Mouse (Mus musculus): ENCODE measurements around the gene Atp6v0e2. TPM values are rescaled to one million over a fixed set of nuclear protein-coding genes. Genes with fewer than 3 reads are reported as not detected.

Atp6v0e2 gene
- total and polyA plus RNA-seq, 2 experiments from 2014 or later, result 10.5 to 13.0 TPM

GRCm38 (mm10) chr6:48578736-48579135, 41.3 kb downstream of the Atp6v0e2 start:
- WGBS, result 58% methylated on average over 5 of the region's 5 CpGs
- H3K27me3 ChIP-seq (ENCODE audit: control insufficient read depth, insufficient read depth, low read length), result no peaks in the 10 kb centered on the region
- DNase-seq (ENCODE audit: low spot score), result no peak
- H3K4me3 ChIP-seq (ENCODE audit: low read depth, low read length), result no peak overlapping the region
- no peaks in the 10 kb centered on the region for H3K36me3 ChIP-seq (replicated peaks; ENCODE audit: control insufficient read depth, insufficient read depth, low read length)
- no peaks in the 10 kb centered on the region for H3K9me3 ChIP-seq (replicated peaks; ENCODE audit: control insufficient read depth, low read length)
- H3K4me2 ChIP-seq (ENCODE audit: low read depth, low read length), result no peak overlapping the region
- peaks cover 26% of the 10 kb centered on the region for H3K4me1 ChIP-seq (ENCODE audit: control insufficient read depth, insufficient read depth)
- no peak for ATAC-seq (ENCODE audit: insufficient read depth, low read depth)
- TF ChIP-seq CTCF (IDR thresholded peaks at IDR 0.05; ENCODE audit: low read depth) (no peak), EP300 (IDR thresholded peaks at IDR 0.05; ENCODE audit: low read depth) (no peak)
- peak overlapping the region; percentile 79 for H3K27ac ChIP-seq (ENCODE audit: low read depth)
- H3K9ac ChIP-seq (replicated peaks; ENCODE audit: low read depth, low read length), result no peak overlapping the region

GRCm38 (mm10) chr6:48579215-48579648, 41.8 kb downstream of the Atp6v0e2 start:
- Histone ChIP-seq H3K4me1 (ENCODE audit: control insufficient read depth, insufficient read depth) (peaks cover 26% of the 10 kb centered on the region), H3K4me2 (ENCODE audit: low read depth, low read length) (peak overlapping the region; percentile 44), H3K27me3 (ENCODE audit: control insufficient read depth, insufficient read depth, low read length) (no peaks in the 10 kb centered on the region), H3K9ac (replicated peaks; ENCODE audit: low read depth, low read length) (no peak overlapping the region; the same call in 1 of the 2 replicates), H3K9me3 (replicated peaks; ENCODE audit: control insufficient read depth, low read length) (no peaks in the 10 kb centered on the region), H3K36me3 (replicated peaks; ENCODE audit: control insufficient read depth, insufficient read depth, low read length) (no peaks in the 10 kb centered on the region), H3K4me3 (ENCODE audit: low read depth, low read length) (no peak overlapping the region), H3K27ac (ENCODE audit: low read depth) (peak overlapping the region; percentile 79)
- WGBS, result 7% methylated on average over 5 of the region's 5 CpGs
- DNase-seq (ENCODE audit: low spot score), result peak; percentile 52
- ATAC-seq (ENCODE audit: insufficient read depth, low read depth), result peak; percentile 64; the same call in 1 of the 2 replicates
- TF ChIP-seq CTCF (IDR thresholded peaks at IDR 0.05; ENCODE audit: low read depth), result no peak
- TF ChIP-seq EP300 (IDR thresholded peaks at IDR 0.05; ENCODE audit: low read depth), result no peak

GRCm38 (mm10) chr6:48581257-48581656, 43.8 kb downstream of the Atp6v0e2 start:
- Histone ChIP-seq H3K27ac (ENCODE audit: low read depth) (peak overlapping the region; percentile 40), H3K4me2 (ENCODE audit: low read depth, low read length) (no peak overlapping the region), H3K4me3 (ENCODE audit: low read depth, low read length) (no peak overlapping the region), H3K9ac (replicated peaks; ENCODE audit: low read depth, low read length) (no peak overlapping the region), H3K9me3 (replicated peaks; ENCODE audit: control insufficient read depth, low read length) (no peaks in the 10 kb centered on the region), H3K27me3 (ENCODE audit: control insufficient read depth, insufficient read depth, low read length) (no peaks in the 10 kb centered on the region), H3K4me1 (ENCODE audit: control insufficient read depth, insufficient read depth) (peaks cover 26% of the 10 kb centered on the region), H3K36me3 (replicated peaks; ENCODE audit: control insufficient read depth, insufficient read depth, low read length) (no peaks in the 10 kb centered on the region)
- ATAC-seq (ENCODE audit: insufficient read depth, low read depth) (no peak), DNase-seq (ENCODE audit: low spot score) (no peak)
- no peak for TF ChIP-seq EP300 (IDR thresholded peaks at IDR 0.05; ENCODE audit: low read depth)
- no peak for TF ChIP-seq CTCF (IDR thresholded peaks at IDR 0.05; ENCODE audit: low read depth)
- WGBS, result 13% methylated on average over 3 of the region's 3 CpGs

- no peaks in the 10 kb centered on the region for H3K27me3 ChIP-seq (ENCODE audit: control insufficient read depth, insufficient read depth, low read length)
- peak; percentile 69 for TF ChIP-seq CTCF (IDR thresholded peaks at IDR 0.05; ENCODE audit: low read depth)
- no peak for TF ChIP-seq EP300 (IDR thresholded peaks at IDR 0.05; ENCODE audit: low read depth)
- H3K4me3 ChIP-seq (ENCODE audit: low read depth, low read length), result no peak overlapping the region
- no peaks in the 10 kb centered on the region for H3K9me3 ChIP-seq (replicated peaks; ENCODE audit: control insufficient read depth, low read length)
- DNase-seq (ENCODE audit: low spot score) (peak; percentile 53), ATAC-seq (ENCODE audit: insufficient read depth, low read depth) (peak; percentile 42; the same call in 1 of the 2 replicates)
- H3K4me2 ChIP-seq (ENCODE audit: low read depth, low read length), result no peak overlapping the region
- no peak overlapping the region for H3K27ac ChIP-seq (ENCODE audit: low read depth)
- no peak overlapping the region for H3K9ac ChIP-seq (replicated peaks; ENCODE audit: low read depth, low read length)
- H3K36me3 ChIP-seq (replicated peaks; ENCODE audit: control insufficient read depth, insufficient read depth, low read length), result no peaks in the 10 kb centered on the region
- WGBS, result 50% methylated on average over 3 of the region's 3 CpGs
- peaks cover 26% of the 10 kb centered on the region for H3K4me1 ChIP-seq (ENCODE audit: control insufficient read depth, insufficient read depth)
Measured at GRCm38 (mm10) chr6:48582037-48582436, 44.6 kb downstream of the Atp6v0e2 start.

GRCm38 (mm10) chr6:48589194-48589750, 51.9 kb downstream of the Atp6v0e2 start, which contains the start of gene Gm45021:
Gm45021 (plus strand) TSS chr6:48589610.
- Histone ChIP-seq H3K4me3 (ENCODE audit: low read depth, low read length) (no peak within 1 kb of the TSS), H3K9me3 (replicated peaks; ENCODE audit: control insufficient read depth, low read length) (no peaks in the 10 kb centered on the region), H3K36me3 (replicated peaks; ENCODE audit: control insufficient read depth, insufficient read depth, low read length) (no peaks in the 10 kb centered on the region), H3K27me3 (ENCODE audit: control insufficient read depth, insufficient read depth, low read length) (no peaks in the 10 kb centered on the region), H3K4me2 (ENCODE audit: low read depth, low read length) (no peak within 1 kb of the TSS), H3K9ac (replicated peaks; ENCODE audit: low read depth, low read length) (no peak within 1 kb of the TSS; the same call in 1 of the 2 replicates), H3K4me1 (ENCODE audit: control insufficient read depth, insufficient read depth) (peaks cover 17% of the 10 kb centered on the region), H3K27ac (ENCODE audit: low read depth) (peak within 1 kb of the TSS; percentile 80)
- peak; percentile 73 for DNase-seq (ENCODE audit: low spot score)
- no peak for ATAC-seq (ENCODE audit: insufficient read depth, low read depth)
- 11% methylated on average over 6 of the region's 6 CpGs for WGBS
- no peak for TF ChIP-seq EP300 (IDR thresholded peaks at IDR 0.05; ENCODE audit: low read depth)
- no peak for TF ChIP-seq CTCF (IDR thresholded peaks at IDR 0.05; ENCODE audit: low read depth)

Other genes with a start within 250 kb of the Atp6v0e2 start
- gene Krba1, start 142.0 kb upstream of the Atp6v0e2 start, total RNA-seq (2014; rRNA removed; ENCODE audit: low replicate concordance), result 26.8 and 33.8 TPM in 2 replicates
- gene Krba1, start 142.0 kb upstream of the Atp6v0e2 start, polyA plus RNA-seq (2015; fragmentation: Nextera tagmentation; extraction: Ambion mirVana), result 11.7 and 14.8 TPM in 2 replicates
- gene Zfp467, start 91.8 kb upstream of the Atp6v0e2 start, total RNA-seq (2014; rRNA removed; ENCODE audit: low replicate concordance), result 20.2 and 27.4 TPM in 2 replicates
- 22.1 and 24.6 TPM in 2 replicates for gene Zfp467, start 91.8 kb upstream of the Atp6v0e2 start, polyA plus RNA-seq (2015; fragmentation: Nextera tagmentation; extraction: Ambion mirVana)
- 1.0 and 3.4 TPM in 2 replicates for gene Sspo, start 89.4 kb upstream of the Atp6v0e2 start, total RNA-seq (2014; rRNA removed; ENCODE audit: low replicate concordance)
- gene Sspo, start 89.4 kb upstream of the Atp6v0e2 start, polyA plus RNA-seq (2015; fragmentation: Nextera tagmentation; extraction: Ambion mirVana), result 0.15 TPM in 2 replicates
- gene Lrrc61, start 17.2 kb downstream of the Atp6v0e2 start, total RNA-seq (2014; rRNA removed; ENCODE audit: low replicate concordance), result 3.9 and 7.6 TPM in 2 replicates
- gene Lrrc61, start 17.2 kb downstream of the Atp6v0e2 start, polyA plus RNA-seq (2015; fragmentation: Nextera tagmentation; extraction: Ambion mirVana), result 3.8 and 5.8 TPM in 2 replicates
- 56.8 and 72.8 TPM in 2 replicates for gene Rarres2, start 35.2 kb downstream of the Atp6v0e2 start, total RNA-seq (2014; rRNA removed; ENCODE audit: low replicate concordance)
- gene Rarres2, start 35.2 kb downstream of the Atp6v0e2 start, polyA plus RNA-seq (2015; fragmentation: Nextera tagmentation; extraction: Ambion mirVana), result 65.7 and 71.8 TPM in 2 replicates
- gene Gm45021, start 52.0 kb downstream of the Atp6v0e2 start, total RNA-seq (2014; rRNA removed; ENCODE audit: low replicate concordance), result not detected in 2 replicates
- not detected in 2 replicates for gene Gm45021, start 52.0 kb downstream of the Atp6v0e2 start, polyA plus RNA-seq (2015; fragmentation: Nextera tagmentation; extraction: Ambion mirVana)
- gene Repin1, start 56.3 kb downstream of the Atp6v0e2 start, total RNA-seq (2014; rRNA removed; ENCODE audit: low replicate concordance), result 49.7 and 50.3 TPM in 2 replicates
- 16.6 and 17.5 TPM in 2 replicates for gene Repin1, start 56.3 kb downstream of the Atp6v0e2 start, polyA plus RNA-seq (2015; fragmentation: Nextera tagmentation; extraction: Ambion mirVana)
- not detected in 2 replicates for gene Gm44965, start 56.3 kb downstream of the Atp6v0e2 start, total RNA-seq (2014; rRNA removed; ENCODE audit: low replicate concordance)
- not detected in 2 replicates for gene Gm44965, start 56.3 kb downstream of the Atp6v0e2 start, polyA plus RNA-seq (2015; fragmentation: Nextera tagmentation; extraction: Ambion mirVana)
- gene Zfp775, start 64.4 kb downstream of the Atp6v0e2 start, total RNA-seq (2014; rRNA removed; ENCODE audit: low replicate concordance), result 4.0 and 5.1 TPM in 2 replicates
- 5.7 and 7.6 TPM in 2 replicates for gene Zfp775, start 64.4 kb downstream of the Atp6v0e2 start, polyA plus RNA-seq (2015; fragmentation: Nextera tagmentation; extraction: Ambion mirVana)
- 0.38 TPM in 1 of 2 replicates, not detected in the other for gene AI854703, start 89.1 kb downstream of the Atp6v0e2 start, total RNA-seq (2014; rRNA removed; ENCODE audit: low replicate concordance)
- gene AI854703, start 89.1 kb downstream of the Atp6v0e2 start, polyA plus RNA-seq (2015; fragmentation: Nextera tagmentation; extraction: Ambion mirVana), result 0.73 and 0.87 TPM in 2 replicates
- 0.15 and 3.2 TPM in 2 replicates for gene Gimap8, start 109.6 kb downstream of the Atp6v0e2 start, total RNA-seq (2014; rRNA removed; ENCODE audit: low replicate concordance)
- gene Gimap8, start 109.6 kb downstream of the Atp6v0e2 start, polyA plus RNA-seq (2015; fragmentation: Nextera tagmentation; extraction: Ambion mirVana), result 2.6 and 2.7 TPM in 2 replicates
- gene Gimap9, start 138.5 kb downstream of the Atp6v0e2 start, total RNA-seq (2014; rRNA removed; ENCODE audit: low replicate concordance), result 1.8 and 4.6 TPM in 2 replicates
- gene Gimap9, start 138.5 kb downstream of the Atp6v0e2 start, polyA plus RNA-seq (2015; fragmentation: Nextera tagmentation; extraction: Ambion mirVana), result 4.7 and 5.7 TPM in 2 replicates
- 23.0 and 27.1 TPM in 2 replicates for gene Gimap4, start 146.9 kb downstream of the Atp6v0e2 start, total RNA-seq (2014; rRNA removed; ENCODE audit: low replicate concordance)
- 37.4 and 43.8 TPM in 2 replicates for gene Gimap4, start 146.9 kb downstream of the Atp6v0e2 start, polyA plus RNA-seq (2015; fragmentation: Nextera tagmentation; extraction: Ambion mirVana)
- 38.5 and 39.3 TPM in 2 replicates for gene Gimap6, start 170.6 kb downstream of the Atp6v0e2 start, total RNA-seq (2014; rRNA removed; ENCODE audit: low replicate concordance)
- 40.4 and 41.1 TPM in 2 replicates for gene Gimap6, start 170.6 kb downstream of the Atp6v0e2 start, polyA plus RNA-seq (2015; fragmentation: Nextera tagmentation; extraction: Ambion mirVana)
- not detected in 2 replicates for gene Gm28053, start 181.0 kb downstream of the Atp6v0e2 start, total RNA-seq (2014; rRNA removed; ENCODE audit: low replicate concordance)
- gene Gm28053, start 181.0 kb downstream of the Atp6v0e2 start, polyA plus RNA-seq (2015; fragmentation: Nextera tagmentation; extraction: Ambion mirVana), result 3.0 and 4.1 TPM in 2 replicates
- gene Gimap7, start 181.0 kb downstream of the Atp6v0e2 start, total RNA-seq (2014; rRNA removed; ENCODE audit: low replicate concordance), result not detected in 2 replicates
- not detected in 2 replicates for gene Gimap7, start 181.0 kb downstream of the Atp6v0e2 start, polyA plus RNA-seq (2015; fragmentation: Nextera tagmentation; extraction: Ambion mirVana)
- 14.5 and 19.7 TPM in 2 replicates for gene Gimap1, start 201.4 kb downstream of the Atp6v0e2 start, total RNA-seq (2014; rRNA removed; ENCODE audit: low replicate concordance)
- gene Gimap1, start 201.4 kb downstream of the Atp6v0e2 start, polyA plus RNA-seq (2015; fragmentation: Nextera tagmentation; extraction: Ambion mirVana), result 22.7 and 23.1 TPM in 2 replicates
- 8.4 and 46.7 TPM in 2 replicates for gene Gimap5, start 208.6 kb downstream of the Atp6v0e2 start, total RNA-seq (2014; rRNA removed; ENCODE audit: low replicate concordance)
- 8.4 and 12.2 TPM in 2 replicates for gene Gimap5, start 208.6 kb downstream of the Atp6v0e2 start, polyA plus RNA-seq (2015; fragmentation: Nextera tagmentation; extraction: Ambion mirVana)
- gene Gimap3, start 233.2 kb downstream of the Atp6v0e2 start, total RNA-seq (2014; rRNA removed; ENCODE audit: low replicate concordance), result not detected in 2 replicates
- gene Gimap3, start 233.2 kb downstream of the Atp6v0e2 start, polyA plus RNA-seq (2015; fragmentation: Nextera tagmentation; extraction: Ambion mirVana), result 0.08 TPM in 1 of 2 replicates, not detected in the other